Mouse (Mus musculus): ENCODE results near the gene Cldn20. TPM values are rescaled to one million over a fixed set of nuclear protein-coding genes. Genes with fewer than 3 reads are reported as not detected.

Gene Cldn20
- total RNA-seq (2023): not detected

GRCm38 (mm10) chr17:3532254-3532653 lies at the start of gene Cldn20:
Cldn20 (plus strand) TSS chr17:3532554.

GRCm38 (mm10) chr17:3557331-3558311 lies 25.3 kb downstream of the Cldn20 start, which contains the start of gene Tfb1m:
Tfb1m (minus strand) TSS chr17:3557781.

Other genes with a start within 250 kb of the Cldn20 start
- gene Tiam2, start 206.0 kb upstream of the Cldn20 start, total RNA-seq (2023): 1.2 TPM
- 7.2 TPM for gene Tfb1m, start 25.2 kb downstream of the Cldn20 start, total RNA-seq (2023)
- gene Nox3, start 163.7 kb downstream of the Cldn20 start, total RNA-seq (2023): not detected